Mouse (Mus musculus): ENCODE results near the gene Dzip1.

- TF ChIP-seq POLR2A (IDR thresholded peaks at IDR 0.05; ENCODE audit: low read depth, low read length) (no peak), CTCF (IDR thresholded peaks at IDR 0.05; ENCODE audit: borderline replicate concordance, insufficient read depth, low read length) (no peak)
These were observed 21.2 kb downstream of the Dzip1 start for GRCm38 (mm10) chr14:118903867-118904562.
